Mouse (Mus musculus): Measurements from ENCODE around the gene Wdr81. TPM values are rescaled to one million over a fixed set of nuclear protein-coding genes. Genes with fewer than 3 reads are reported as not detected.

The Wdr81 gene
- polyA plus RNA-seq, 1 experiment: 17.3 TPM

- H3K36me3 ChIP-seq (ENCODE audit: control insufficient read depth, insufficient read depth): peaks cover 15% of the 10 kb centered on the region
- TF ChIP-seq CEBPB (IDR thresholded peaks at IDR 0.05; ENCODE audit: insufficient read depth, poor library complexity, severe bottlenecking) (no peak), POLR2A (IDR thresholded peaks at IDR 0.05; ENCODE audit: insufficient read length, low read depth) (no peak), MAX (IDR thresholded peaks at IDR 0.05; ENCODE audit: low read depth) (no peak), MYOD1 (IDR thresholded peaks at IDR 0.05; ENCODE audit: control insufficient read depth in 1 of 3, insufficient read length in 2 of 3, low read depth in 2 of 3) (no peak), POLR2AphosphoS2 (IDR thresholded peaks at IDR 0.05; ENCODE audit: insufficient read length, low read depth) (no peak), REST (IDR thresholded peaks at IDR 0.05; ENCODE audit: insufficient read depth, insufficient read length) (no peak), MYOG (IDR thresholded peaks at IDR 0.05; ENCODE audit: control insufficient read depth in 1 of 3, insufficient read depth in 1 of 3, insufficient read length in 2 of 3, low read depth in 2 of 3) (no peak), E2F4 (IDR thresholded peaks at IDR 0.05; ENCODE audit: insufficient read depth) (no peak), TCF3 (IDR thresholded peaks at IDR 0.05; ENCODE audit: insufficient read length, low read depth) (no peak), SRF (IDR thresholded peaks at IDR 0.05; ENCODE audit: control insufficient read depth, insufficient read length, low read depth) (no peak), USF1 (IDR thresholded peaks at IDR 0.05; ENCODE audit: low read depth) (no peak), TCF12 (IDR thresholded peaks at IDR 0.05; ENCODE audit: insufficient read depth, poor library complexity, severe bottlenecking) (no peak)
- no peak overlapping the region for H3K4me2 ChIP-seq (ENCODE audit: low read depth)
- no peak overlapping the region for H3K4me3 ChIP-seq
- no peaks in the 10 kb centered on the region for H3K79me2 ChIP-seq (ENCODE audit: control insufficient read depth, insufficient read depth)
- H3K27me3 ChIP-seq (ENCODE audit: control insufficient read depth, insufficient read depth, insufficient read length): no peaks in the 10 kb centered on the region
- H3ac ChIP-seq (ENCODE audit: control insufficient read depth, insufficient read length): no peak overlapping the region
These were observed 16.3 kb downstream of the Wdr81 start for GRCm38 (mm10) chr11:75438194-75438593.

DNA sequence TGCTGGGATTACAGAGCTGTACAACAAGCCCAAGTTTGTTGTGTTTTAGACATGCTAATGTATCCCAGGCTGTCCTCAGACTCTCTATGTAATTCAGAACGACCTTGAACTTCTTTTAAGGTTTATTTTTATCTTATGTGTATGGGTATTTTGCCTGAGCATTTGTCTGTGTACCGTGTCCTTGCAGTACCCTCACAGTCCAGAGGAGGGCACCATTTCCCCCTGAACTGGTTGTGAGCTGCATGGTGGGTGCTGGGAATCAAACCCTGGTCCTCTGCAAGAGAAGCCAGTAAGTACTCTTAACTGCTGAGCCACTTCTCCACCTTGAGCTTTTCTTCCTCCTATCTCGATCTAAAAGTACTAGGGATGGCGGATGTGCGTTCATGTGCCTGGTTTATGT is 20.4 kb downstream of the Wdr81 start:
- no peak overlapping the region for H3K4me3 ChIP-seq
- TF ChIP-seq TCF3 (IDR thresholded peaks at IDR 0.05; ENCODE audit: insufficient read length, low read depth) (no peak), MYOG (IDR thresholded peaks at IDR 0.05; ENCODE audit: control insufficient read depth in 1 of 3, insufficient read depth in 1 of 3, insufficient read length in 2 of 3, low read depth in 2 of 3) (no peak), E2F4 (IDR thresholded peaks at IDR 0.05; ENCODE audit: insufficient read depth) (no peak), USF1 (IDR thresholded peaks at IDR 0.05; ENCODE audit: low read depth) (no peak), MYOD1 (IDR thresholded peaks at IDR 0.05; ENCODE audit: control insufficient read depth in 1 of 3, insufficient read length in 2 of 3, low read depth in 2 of 3) (no peak), REST (IDR thresholded peaks at IDR 0.05; ENCODE audit: insufficient read depth, insufficient read length) (no peak), CEBPB (IDR thresholded peaks at IDR 0.05; ENCODE audit: insufficient read depth, poor library complexity, severe bottlenecking) (no peak), MAX (IDR thresholded peaks at IDR 0.05; ENCODE audit: low read depth) (no peak), POLR2AphosphoS2 (IDR thresholded peaks at IDR 0.05; ENCODE audit: insufficient read length, low read depth) (no peak), POLR2A (IDR thresholded peaks at IDR 0.05; ENCODE audit: insufficient read length, low read depth) (no peak)
- H3K27me3 ChIP-seq (ENCODE audit: control insufficient read depth, insufficient read depth, insufficient read length): no peaks in the 10 kb centered on the region
- no peak overlapping the region for H3ac ChIP-seq (ENCODE audit: control insufficient read depth, insufficient read length)
- no peaks in the 10 kb centered on the region for H3K79me2 ChIP-seq (ENCODE audit: control insufficient read depth, insufficient read depth)
- no peaks in the 10 kb centered on the region for H3K36me3 ChIP-seq (ENCODE audit: control insufficient read depth, insufficient read depth)
- H3K4me2 ChIP-seq (ENCODE audit: low read depth): no peak overlapping the region

- TF ChIP-seq MYOG (IDR thresholded peaks at IDR 0.05; ENCODE audit: control insufficient read depth in 1 of 3, insufficient read depth in 1 of 3, insufficient read length in 2 of 3, low read depth in 2 of 3) (peak in 2 of 3 experiments; percentile 50 to 60), MYOD1 (IDR thresholded peaks at IDR 0.05; ENCODE audit: control insufficient read depth in 1 of 3, insufficient read length in 2 of 3, low read depth in 2 of 3) (peak in 2 of 3 experiments; percentile 10 to 53), E2F4 (IDR thresholded peaks at IDR 0.05; ENCODE audit: insufficient read depth) (no peak)
- Histone ChIP-seq H3K36me3 (ENCODE audit: control insufficient read depth, insufficient read depth) (no peaks in the 10 kb centered on the region), H3ac (ENCODE audit: control insufficient read depth, insufficient read length) (no peak overlapping the region), H3K27me3 (ENCODE audit: control insufficient read depth, insufficient read depth, insufficient read length) (no peaks in the 10 kb centered on the region), H3K79me2 (ENCODE audit: control insufficient read depth, insufficient read depth) (no peaks in the 10 kb centered on the region), H3K4me2 (ENCODE audit: low read depth) (peak overlapping the region; percentile 59), H3K4me3 (no peak overlapping the region)
These were observed 23.2 kb downstream of the Wdr81 start for GRCm38 (mm10) chr11:75431307-75431706.

GRCm38 (mm10) chr11:75429019-75429705 is 25.4 kb downstream of the Wdr81 start:
- Histone ChIP-seq H3K27me3 (ENCODE audit: control insufficient read depth, insufficient read depth, insufficient read length) (no peaks in the 10 kb centered on the region), H3K36me3 (ENCODE audit: control insufficient read depth, insufficient read depth) (no peaks in the 10 kb centered on the region), H3K4me2 (ENCODE audit: low read depth) (no peak overlapping the region), H3ac (ENCODE audit: control insufficient read depth, insufficient read length) (no peak overlapping the region), H3K79me2 (ENCODE audit: control insufficient read depth, insufficient read depth) (no peaks in the 10 kb centered on the region), H3K4me3 (no peak overlapping the region)
- TF ChIP-seq POLR2AphosphoS2 (IDR thresholded peaks at IDR 0.05; ENCODE audit: insufficient read length, low read depth) (no peak), TCF12 (IDR thresholded peaks at IDR 0.05; ENCODE audit: insufficient read depth, poor library complexity, severe bottlenecking) (no peak), MYOD1 (IDR thresholded peaks at IDR 0.05; ENCODE audit: control insufficient read depth in 1 of 3, insufficient read length in 2 of 3, low read depth in 2 of 3) (no peak)

DNA sequence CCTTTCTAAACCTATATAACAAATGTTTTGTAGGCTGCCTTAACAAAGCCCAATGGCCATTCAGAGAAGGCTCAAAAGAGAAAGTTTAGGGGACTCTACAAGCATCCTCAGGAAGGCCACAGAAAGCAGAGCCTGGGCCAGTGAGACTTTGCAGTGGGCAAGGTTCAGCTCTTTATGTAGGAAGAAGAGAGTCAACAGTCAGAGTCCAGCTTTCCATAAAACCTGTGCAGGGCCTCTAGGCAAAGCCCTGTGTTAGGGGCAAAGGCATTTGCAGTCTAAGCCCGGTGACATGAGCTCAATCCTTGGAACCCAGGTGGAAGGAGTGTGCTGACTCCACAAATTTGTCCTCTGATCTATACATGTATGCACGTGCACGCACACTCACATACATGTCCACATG is 30.1 kb downstream of the Wdr81 start:
- Histone ChIP-seq H3K4me3 (no peak overlapping the region), H3K36me3 (ENCODE audit: control insufficient read depth, insufficient read depth) (no peaks in the 10 kb centered on the region), H3K27me3 (ENCODE audit: control insufficient read depth, insufficient read depth, insufficient read length) (no peaks in the 10 kb centered on the region), H3K79me2 (ENCODE audit: control insufficient read depth, insufficient read depth) (peaks cover 29% of the 10 kb centered on the region), H3K4me2 (ENCODE audit: low read depth) (no peak overlapping the region), H3ac (ENCODE audit: control insufficient read depth, insufficient read length) (no peak overlapping the region)
- TF ChIP-seq SRF (IDR thresholded peaks at IDR 0.05; ENCODE audit: control insufficient read depth, insufficient read length, low read depth) (no peak), REST (IDR thresholded peaks at IDR 0.05; ENCODE audit: insufficient read depth, insufficient read length) (no peak), TCF3 (IDR thresholded peaks at IDR 0.05; ENCODE audit: insufficient read length, low read depth) (no peak), MYOD1 (IDR thresholded peaks at IDR 0.05; ENCODE audit: control insufficient read depth in 1 of 3, insufficient read length in 2 of 3, low read depth in 2 of 3) (no peak), E2F4 (IDR thresholded peaks at IDR 0.05; ENCODE audit: insufficient read depth) (no peak), TCF12 (IDR thresholded peaks at IDR 0.05; ENCODE audit: insufficient read depth, poor library complexity, severe bottlenecking) (no peak), USF1 (IDR thresholded peaks at IDR 0.05; ENCODE audit: low read depth) (no peak), MAX (IDR thresholded peaks at IDR 0.05; ENCODE audit: low read depth) (no peak), POLR2A (IDR thresholded peaks at IDR 0.05; ENCODE audit: insufficient read length, low read depth) (no peak), MYOG (IDR thresholded peaks at IDR 0.05; ENCODE audit: control insufficient read depth in 1 of 3, insufficient read depth in 1 of 3, insufficient read length in 2 of 3, low read depth in 2 of 3) (no peak), CEBPB (IDR thresholded peaks at IDR 0.05; ENCODE audit: insufficient read depth, poor library complexity, severe bottlenecking) (no peak), POLR2AphosphoS2 (IDR thresholded peaks at IDR 0.05; ENCODE audit: insufficient read length, low read depth) (no peak)
